Mouse (Mus musculus): ENCODE data around the gene Ndufs7.

DNA sequence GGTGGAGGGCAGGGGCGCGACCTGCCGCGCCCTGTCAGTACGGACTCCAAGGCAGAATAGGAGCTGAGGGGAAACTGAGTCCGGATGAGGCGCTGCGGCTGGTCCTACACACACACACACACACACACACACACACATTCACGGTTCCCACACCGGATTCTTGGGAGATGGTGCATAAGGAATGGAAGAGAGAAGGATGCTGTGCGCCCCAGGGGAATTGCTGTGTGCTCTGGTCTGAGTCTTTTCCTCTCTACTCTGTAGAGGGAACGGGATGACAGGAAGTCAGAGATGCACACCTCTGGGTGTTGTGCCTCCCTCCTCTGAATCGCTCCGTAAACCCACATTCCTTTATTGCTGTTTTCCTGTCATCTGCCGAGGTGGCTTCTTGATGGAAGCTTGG lies 50.4 kb downstream of the Ndufs7 start:
- TF ChIP-seq GATA1 (IDR thresholded peaks at IDR 0.05; ENCODE audit: low read length) (no peak), TAL1 (IDR thresholded peaks at IDR 0.05; ENCODE audit: low read length) (no peak)
